Mouse (Mus musculus): ENCODE measurements around the gene Ubald1. TPM values are rescaled to one million over a fixed set of nuclear protein-coding genes. Genes with fewer than 3 reads are reported as not detected.

The Ubald1 gene
- polyA plus RNA-seq, 1 experiment from 2014 or later, result 41.1 TPM

- peak overlapping the region; percentile 81 for H3K4me3 ChIP-seq
- no peaks in the 10 kb centered on the region for H3K27me3 ChIP-seq
- H3K9ac ChIP-seq, result peak overlapping the region; percentile 88
- peaks cover 25% of the 10 kb centered on the region for H3K36me3 ChIP-seq
- peak; percentile 10 for ATAC-seq (ENCODE audit: low FRiP score, low read depth)
- WGBS, result under 1% methylated on average over 53 of the region's 54 CpGs
- H3K4me1 ChIP-seq, result peaks cover 37% of the 10 kb centered on the region
- H3K27ac ChIP-seq, result peak overlapping the region; percentile 99
- H3K4me2 ChIP-seq (replicated peaks), result peak overlapping the region; percentile 85
- H3K9me3 ChIP-seq, result no peaks in the 10 kb centered on the region
Observed at GRCm38 (mm10) chr16:4879101-4879707, 911 bp downstream of the Ubald1 start.

DNA sequence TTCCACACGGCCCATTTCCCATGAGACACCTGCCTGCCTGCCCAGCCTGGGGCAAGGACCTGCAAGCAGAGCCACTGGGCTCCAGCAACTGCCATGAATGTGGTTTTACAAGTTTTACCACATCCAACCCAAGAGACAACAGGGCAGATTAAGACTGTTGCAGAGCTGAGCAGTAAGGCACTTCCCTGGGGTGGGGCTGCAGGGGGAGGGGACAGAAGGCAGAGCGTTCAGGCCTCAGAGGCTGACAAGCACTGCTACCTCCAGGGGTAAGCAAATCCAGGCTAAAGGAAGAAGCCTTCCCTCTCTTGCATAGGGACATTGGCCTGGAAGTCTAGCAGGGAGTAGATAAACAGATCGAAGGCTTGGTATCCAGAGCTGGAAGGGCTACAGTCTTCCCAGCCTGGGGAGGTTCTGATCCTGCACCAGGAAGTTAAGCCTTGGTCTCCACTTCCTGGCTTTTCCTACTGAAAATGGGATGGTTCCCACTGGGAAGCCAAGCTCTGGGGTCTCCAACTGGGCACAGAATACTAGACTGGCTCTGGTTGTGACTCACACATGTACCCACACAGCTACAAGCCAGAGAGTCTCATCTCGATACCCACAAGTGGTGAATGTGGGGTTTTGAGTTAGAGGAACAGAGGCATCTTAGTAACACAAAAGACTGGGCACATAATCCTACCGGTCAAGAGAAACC is 1.8 kb downstream of the Ubald1 start:
- H3K27ac ChIP-seq, result peak overlapping the region; percentile 99
- H3K4me3 ChIP-seq, result peak overlapping the region; percentile 81
- peak overlapping the region; percentile 88 for H3K9ac ChIP-seq
- ATAC-seq (ENCODE audit: low FRiP score, low read depth), result no peak
- H3K36me3 ChIP-seq, result peaks cover 33% of the 10 kb centered on the region
- H3K27me3 ChIP-seq, result no peaks in the 10 kb centered on the region
- WGBS, result 28% methylated on average over 5 of the region's 5 CpGs
- H3K9me3 ChIP-seq, result no peaks in the 10 kb centered on the region
- H3K4me1 ChIP-seq, result peaks cover 37% of the 10 kb centered on the region
- peak overlapping the region; percentile 85 for H3K4me2 ChIP-seq (replicated peaks)

DNA sequence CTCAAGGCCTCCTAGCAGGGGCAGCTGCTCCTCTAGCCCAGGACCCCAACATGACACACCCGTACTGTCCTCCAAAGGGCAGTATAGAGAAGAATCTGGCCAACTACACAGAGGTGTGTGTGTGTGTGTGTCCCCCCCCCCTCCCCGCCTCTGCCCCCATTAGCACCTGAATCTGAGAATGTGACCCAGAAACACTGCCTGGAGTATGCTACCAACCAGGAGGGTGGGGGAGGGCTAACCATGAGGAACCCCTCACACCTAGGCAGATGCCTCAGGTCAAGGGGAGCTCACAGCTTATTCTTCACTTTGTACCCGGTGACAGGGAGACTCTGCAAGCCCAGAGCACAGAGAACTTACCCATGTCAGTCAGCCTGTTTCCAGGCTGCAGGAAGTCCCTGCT is 2.4 kb downstream of the Ubald1 start:
- no peak for ATAC-seq (ENCODE audit: low FRiP score, low read depth)
- Histone ChIP-seq H3K9me3 (no peaks in the 10 kb centered on the region), H3K4me3 (peak overlapping the region; percentile 81), H3K4me2 (replicated peaks) (peak overlapping the region; percentile 85), H3K4me1 (peaks cover 37% of the 10 kb centered on the region), H3K36me3 (peaks cover 39% of the 10 kb centered on the region), H3K9ac (peak overlapping the region; percentile 88), H3K27me3 (no peaks in the 10 kb centered on the region), H3K27ac (no peak overlapping the region)
- 81% methylated on average over 3 of the region's 3 CpGs for WGBS

DNA sequence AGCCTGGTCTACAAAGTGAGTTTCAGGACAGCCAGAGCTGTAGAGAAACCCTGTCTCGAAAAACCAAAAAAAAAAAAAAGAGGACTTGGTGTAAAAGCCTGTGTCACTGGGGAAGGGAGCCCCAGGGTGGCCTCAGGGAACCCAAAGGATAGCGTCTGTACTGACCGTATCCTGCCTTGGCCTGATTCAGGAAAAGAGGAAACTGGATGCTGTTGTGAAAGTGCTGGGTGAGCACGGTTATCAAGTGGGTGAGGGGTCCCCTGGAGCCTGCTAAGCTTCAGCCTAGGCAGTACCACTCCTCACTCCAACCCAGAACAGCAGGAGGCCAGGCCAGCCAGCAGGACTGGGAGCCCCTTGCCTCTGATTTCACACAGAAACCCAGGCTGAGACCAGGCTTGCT is 2.9 kb downstream of the Ubald1 start:
- Histone ChIP-seq H3K27ac (no peak overlapping the region), H3K27me3 (no peaks in the 10 kb centered on the region), H3K9ac (no peak overlapping the region), H3K36me3 (peaks cover 42% of the 10 kb centered on the region), H3K4me3 (peak overlapping the region; percentile 81; the same call in 1 of the 2 replicates), H3K9me3 (no peaks in the 10 kb centered on the region), H3K4me2 (replicated peaks) (peak overlapping the region; percentile 85), H3K4me1 (peaks cover 37% of the 10 kb centered on the region)
- no peak for ATAC-seq (ENCODE audit: low FRiP score, low read depth)
- WGBS, result 87% methylated on average over 4 of the region's 4 CpGs

- H3K4me2 ChIP-seq (replicated peaks), result no peak overlapping the region
- H3K27me3 ChIP-seq, result no peaks in the 10 kb centered on the region
- H3K36me3 ChIP-seq, result peaks cover 47% of the 10 kb centered on the region
- H3K9me3 ChIP-seq, result no peaks in the 10 kb centered on the region
- H3K4me1 ChIP-seq, result peaks cover 28% of the 10 kb centered on the region
- ATAC-seq (ENCODE audit: low FRiP score, low read depth), result no peak
- H3K9ac ChIP-seq, result 0 out of 2 replicates have a peak overlapping the region, but pooled peaks have one; percentile 8
- no peak overlapping the region for H3K27ac ChIP-seq
- 83% methylated on average over 8 of the region's 8 CpGs for WGBS
- H3K4me3 ChIP-seq, result no peak overlapping the region
Observed at GRCm38 (mm10) chr16:4876033-4876680, 4.0 kb downstream of the Ubald1 start.

DNA sequence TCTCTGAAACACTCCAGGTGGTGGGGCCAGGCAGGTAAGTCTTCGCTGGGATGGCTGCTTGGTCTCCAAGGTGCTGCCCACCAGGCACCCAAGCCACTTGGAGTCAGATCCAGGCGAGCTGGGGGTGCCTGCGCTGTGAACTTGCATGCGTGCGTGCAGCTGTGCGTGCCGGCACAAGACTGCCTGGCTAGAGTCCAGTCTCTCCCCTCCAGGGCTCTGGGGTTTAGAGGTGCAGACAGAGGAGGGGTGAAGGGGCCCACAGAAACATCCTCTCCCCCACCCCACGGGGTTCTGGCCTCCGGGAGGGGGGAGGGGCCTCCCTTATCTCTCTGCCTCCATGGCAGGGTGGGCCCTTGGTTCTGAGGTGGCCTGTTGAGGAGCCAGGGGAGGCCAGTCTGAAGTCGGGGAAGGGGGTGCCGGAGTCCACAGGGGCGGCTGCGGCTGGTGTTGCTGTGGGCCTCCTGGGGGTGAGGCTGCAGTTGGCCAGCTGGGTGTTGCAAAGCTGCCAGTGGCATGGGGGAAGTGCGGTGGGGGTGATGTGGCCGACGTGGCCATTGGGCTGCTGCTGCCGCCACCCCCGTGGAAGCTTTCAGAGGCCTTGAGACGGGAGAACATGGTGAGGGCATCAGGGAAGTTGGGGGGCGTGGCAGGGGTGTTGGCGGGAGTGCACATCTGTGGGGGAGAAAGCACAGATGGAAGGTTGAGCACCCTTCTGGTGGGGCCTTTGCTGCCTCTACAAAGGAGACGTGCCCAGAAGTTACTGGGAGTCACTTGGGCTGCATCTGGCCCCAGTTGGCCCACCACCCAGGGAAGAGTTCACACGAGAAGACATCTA is 4.7 kb downstream of the Ubald1 start:
- H3K4me3 ChIP-seq, result no peak overlapping the region
- no peak overlapping the region for H3K27ac ChIP-seq
- no peak for ATAC-seq (ENCODE audit: low FRiP score, low read depth)
- WGBS, result 86% methylated on average over 20 of the region's 23 CpGs
- H3K4me2 ChIP-seq (replicated peaks), result no peak overlapping the region
- H3K9me3 ChIP-seq, result no peaks in the 10 kb centered on the region
- peaks cover 27% of the 10 kb centered on the region for H3K4me1 ChIP-seq
- no peaks in the 10 kb centered on the region for H3K27me3 ChIP-seq
- H3K36me3 ChIP-seq, result peaks cover 48% of the 10 kb centered on the region
- 0 out of 2 replicates have a peak overlapping the region, but pooled peaks have one; percentile 8 for H3K9ac ChIP-seq

DNA sequence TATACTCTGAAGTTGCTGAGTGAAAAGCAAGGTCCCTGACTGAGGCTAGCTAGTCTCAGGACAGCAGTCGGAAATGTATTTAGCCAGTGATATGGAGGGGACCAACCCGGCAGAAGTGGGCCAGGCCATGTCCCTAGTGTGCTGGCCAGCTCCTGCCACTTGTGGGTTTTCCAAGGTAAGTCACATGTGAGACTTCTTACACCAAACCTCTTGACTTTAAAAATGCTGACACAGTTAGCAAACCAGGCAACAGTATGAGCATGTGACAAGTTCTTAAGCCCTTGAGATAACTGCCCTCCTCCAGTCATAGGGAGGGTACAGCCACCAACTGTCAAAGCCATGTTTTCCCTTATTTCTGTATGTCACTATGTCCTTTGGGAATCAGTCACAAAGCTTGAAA is 8.2 kb downstream of the Ubald1 start:
- no peaks in the 10 kb centered on the region for H3K27me3 ChIP-seq
- no peak for ATAC-seq (ENCODE audit: low FRiP score, low read depth)
- 71% methylated on average over 2 of the region's 2 CpGs for WGBS
- no peaks in the 10 kb centered on the region for H3K9me3 ChIP-seq
- no peak overlapping the region for H3K4me2 ChIP-seq (replicated peaks)
- H3K4me3 ChIP-seq, result no peak overlapping the region
- peaks cover 69% of the 10 kb centered on the region for H3K36me3 ChIP-seq
- no peak overlapping the region for H3K9ac ChIP-seq
- peaks cover 7% of the 10 kb centered on the region; the same call in 1 of the 2 replicates for H3K4me1 ChIP-seq
- no peak overlapping the region for H3K27ac ChIP-seq

- WGBS, result 83% methylated on average over 5 of the region's 5 CpGs
- H3K36me3 ChIP-seq, result peaks cover 57% of the 10 kb centered on the region
- H3K4me3 ChIP-seq, result no peak overlapping the region
- no peak for ATAC-seq (ENCODE audit: low FRiP score, low read depth)
- H3K4me2 ChIP-seq (replicated peaks), result no peak overlapping the region
- no peak overlapping the region for H3K9ac ChIP-seq
- no peak overlapping the region for H3K27ac ChIP-seq
- peaks cover 11% of the 10 kb centered on the region for H3K4me1 ChIP-seq
- H3K27me3 ChIP-seq, result no peaks in the 10 kb centered on the region
- no peaks in the 10 kb centered on the region for H3K9me3 ChIP-seq
Observed at GRCm38 (mm10) chr16:4870490-4870889, 9.6 kb downstream of the Ubald1 start.

DNA sequence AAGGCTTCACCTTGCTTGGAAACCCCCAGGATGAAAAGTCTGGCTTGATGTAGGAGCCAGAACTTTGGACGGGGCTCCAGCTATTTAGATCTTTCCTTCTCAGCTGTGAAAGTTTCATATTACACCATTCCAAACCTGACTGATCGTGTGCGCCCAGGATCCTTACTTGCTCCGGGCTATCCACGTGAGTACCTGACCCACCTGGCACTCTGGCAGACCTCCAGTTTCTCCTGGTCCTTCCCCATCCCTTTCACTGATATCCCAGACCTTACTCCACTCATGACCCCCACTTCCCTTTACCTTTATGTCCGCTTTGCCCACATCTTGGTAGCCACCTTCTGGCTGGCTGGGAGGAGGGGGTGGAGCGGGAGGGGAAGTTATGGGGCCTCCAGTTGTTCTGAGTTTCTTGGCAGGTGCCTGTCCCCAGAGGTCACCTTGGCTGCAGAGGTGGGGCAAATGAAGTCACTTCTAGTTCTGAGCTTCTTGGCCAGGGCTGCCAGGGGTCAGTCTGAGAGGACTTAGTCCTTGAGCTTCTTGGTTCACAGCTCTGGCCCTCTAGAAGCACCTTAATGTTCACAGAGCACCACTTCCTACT is 13.9 kb downstream of the Ubald1 start:
- Histone ChIP-seq H3K4me3 (no peak overlapping the region), H3K9me3 (no peaks in the 10 kb centered on the region), H3K9ac (no peak overlapping the region), H3K4me1 (peaks cover 11% of the 10 kb centered on the region), H3K4me2 (replicated peaks) (no peak overlapping the region), H3K27ac (no peak overlapping the region), H3K36me3 (peaks cover 22% of the 10 kb centered on the region), H3K27me3 (no peaks in the 10 kb centered on the region)
- 25% methylated on average over 7 of the region's 7 CpGs for WGBS
- ATAC-seq (ENCODE audit: low FRiP score, low read depth), result no peak

DNA sequence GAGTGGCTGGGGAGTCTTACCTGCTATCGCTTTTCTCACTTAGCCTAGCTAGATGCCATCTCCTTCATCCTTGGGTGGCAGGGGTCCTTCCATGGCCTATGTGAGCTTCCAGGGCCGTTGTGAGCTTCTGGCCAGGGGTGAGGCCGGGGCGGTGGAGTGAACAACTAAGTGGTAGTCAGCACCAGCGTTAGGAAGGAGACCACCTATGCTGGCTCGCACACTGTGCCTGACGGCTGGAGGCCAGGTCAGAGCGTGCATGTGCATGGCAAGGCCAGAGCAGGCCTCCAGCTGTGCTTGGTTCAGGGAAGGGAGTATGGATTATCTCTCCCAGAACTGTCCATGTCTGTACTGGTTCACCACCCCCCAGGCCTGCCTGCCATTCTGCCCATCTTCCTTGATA is 16.4 kb downstream of the Ubald1 start:
- 84% methylated on average over 8 of the region's 8 CpGs for WGBS
- Histone ChIP-seq H3K27ac (no peak overlapping the region), H3K9ac (no peak overlapping the region), H3K36me3 (peaks cover 5% of the 10 kb centered on the region), H3K4me3 (no peak overlapping the region), H3K9me3 (no peaks in the 10 kb centered on the region), H3K4me2 (replicated peaks) (no peak overlapping the region), H3K4me1 (peaks cover 11% of the 10 kb centered on the region), H3K27me3 (no peaks in the 10 kb centered on the region)
- ATAC-seq (ENCODE audit: low FRiP score, low read depth), result no peak

DNA sequence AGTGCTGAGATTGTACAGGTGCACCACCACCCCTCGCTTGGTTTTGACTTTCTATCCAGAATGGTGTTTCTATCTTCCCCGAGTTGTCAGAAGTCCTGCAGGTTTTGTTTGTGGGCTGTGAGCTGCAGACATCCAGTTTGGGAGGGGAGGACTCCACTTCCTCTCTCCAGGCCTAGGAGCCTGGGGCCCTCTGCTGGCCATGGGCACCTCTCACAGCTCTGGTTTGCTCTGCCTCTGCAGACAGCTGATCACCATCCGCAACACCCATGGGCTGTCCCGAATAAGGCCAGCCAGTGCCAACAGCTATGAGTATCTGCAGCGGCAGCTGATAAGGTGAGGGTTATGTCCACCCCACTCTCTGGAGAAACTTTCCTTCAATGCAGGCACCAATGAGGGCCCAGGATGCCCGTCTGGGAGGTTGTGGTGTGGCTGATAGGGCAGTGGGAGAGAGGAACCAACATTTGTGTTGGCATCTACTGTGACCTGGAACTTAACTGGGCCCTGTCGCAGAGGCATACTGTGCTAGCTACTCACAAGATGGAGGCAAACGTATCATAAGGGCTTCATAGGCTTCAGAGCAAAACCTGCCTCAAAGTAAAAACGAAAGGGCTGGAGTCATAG is 17.1 kb downstream of the Ubald1 start:
- Histone ChIP-seq H3K9ac (no peak overlapping the region), H3K27me3 (no peaks in the 10 kb centered on the region), H3K4me2 (replicated peaks) (no peak overlapping the region), H3K27ac (no peak overlapping the region), H3K4me1 (peaks cover 11% of the 10 kb centered on the region), H3K4me3 (no peak overlapping the region), H3K9me3 (no peaks in the 10 kb centered on the region), H3K36me3 (no peaks in the 10 kb centered on the region)
- peak; percentile 76 for ATAC-seq (ENCODE audit: low FRiP score, low read depth)
- 62% methylated on average over 9 of the region's 9 CpGs for WGBS
